Mouse (Mus musculus) heart, embryonic 13.5 days (tissue): ENCODE measurements around the gene Fzd5. TPM values are rescaled to one million over a fixed set of nuclear protein-coding genes. Genes with fewer than 3 reads are reported as not detected.

Source experiments
- ATAC-seq: fragments of 200-750 bp; cut with Nextera tagmentation; 2 replicates; pipeline ENCODE4 v1.8.0; 2017; ENCODE audit warnings: moderate TSS enrichment; ENCODE audit not compliant: insufficient number of reproducible peaks, low FRiP score, low TSS enrichment; ENCODE audit errors: extremely low read depth
- H3K27ac ChIP-seq: fragments of 300-500 bp; sonication (generic); replicated peaks from 2 replicates; pipeline ENCODE4 v1.5.1; 2015; ENCODE audit warnings: moderate library complexity, mild to moderate bottlenecking, inconsistent platforms
- H3K27me3 ChIP-seq: fragments of 300-500 bp; sonication (generic); replicated peaks from 2 replicates; pipeline ENCODE4 v1.6.1; 2015; ENCODE audit warnings: mild to moderate bottlenecking, inconsistent platforms
- H3K36me3 ChIP-seq: fragments of 300-500 bp; sonication (generic); 2 replicates; pipeline ENCODE4 v1.6.1; 2015; ENCODE audit warnings: mild to moderate bottlenecking, inconsistent platforms
- H3K4me1 ChIP-seq: fragments of 300-500 bp; sonication (generic); 2 replicates; pipeline ENCODE4 v1.6.1; 2015; ENCODE audit warnings: inconsistent platforms
- H3K4me2 ChIP-seq: fragments of 300-500 bp; sonication (generic); 2 replicates; pipeline ENCODE4 v1.6.1; 2015; ENCODE audit warnings: inconsistent platforms, mild to moderate bottlenecking, moderate library complexity
- H3K4me3 ChIP-seq: fragments of 300-500 bp; sonication (generic); 2 replicates; pipeline ENCODE4 v1.5.1; 2015; ENCODE audit warnings: moderate library complexity, mild to moderate bottlenecking, inconsistent platforms
- H3K9ac ChIP-seq: fragments of 300-500 bp; sonication (generic); 2 replicates; pipeline ENCODE4 v1.6.1; 2015; ENCODE audit warnings: inconsistent platforms, mild to moderate bottlenecking, moderate library complexity
- H3K9me3 ChIP-seq: fragments of 300-500 bp; sonication (generic); 2 replicates; pipeline ENCODE4 v1.6.1; 2016; ENCODE audit warnings: inconsistent platforms
- WGBS: fragments of 180-500 bp; shearing (Covaris S2); methylation state at CpG from one replicate; pipeline ENCODE4 v1.1.7; 2015; ENCODE audit warnings: mixed read lengths; 5-methylcytosine and 5-hydroxymethylcytosine counted together
- polyA plus RNA-seq: library from polyadenylated mRNA; unstranded; fragments of >200 nt; fragmentation: Nextera tagmentation; extraction: Ambion mirVana; gene quantifications from 2 replicates; pipeline ENCODE4 v1.2.1, GENCODE M21; 2015

Fzd5 gene
- polyA plus RNA-seq, 1 experiment from 2014 or later, result 1.1 TPM

DNA sequence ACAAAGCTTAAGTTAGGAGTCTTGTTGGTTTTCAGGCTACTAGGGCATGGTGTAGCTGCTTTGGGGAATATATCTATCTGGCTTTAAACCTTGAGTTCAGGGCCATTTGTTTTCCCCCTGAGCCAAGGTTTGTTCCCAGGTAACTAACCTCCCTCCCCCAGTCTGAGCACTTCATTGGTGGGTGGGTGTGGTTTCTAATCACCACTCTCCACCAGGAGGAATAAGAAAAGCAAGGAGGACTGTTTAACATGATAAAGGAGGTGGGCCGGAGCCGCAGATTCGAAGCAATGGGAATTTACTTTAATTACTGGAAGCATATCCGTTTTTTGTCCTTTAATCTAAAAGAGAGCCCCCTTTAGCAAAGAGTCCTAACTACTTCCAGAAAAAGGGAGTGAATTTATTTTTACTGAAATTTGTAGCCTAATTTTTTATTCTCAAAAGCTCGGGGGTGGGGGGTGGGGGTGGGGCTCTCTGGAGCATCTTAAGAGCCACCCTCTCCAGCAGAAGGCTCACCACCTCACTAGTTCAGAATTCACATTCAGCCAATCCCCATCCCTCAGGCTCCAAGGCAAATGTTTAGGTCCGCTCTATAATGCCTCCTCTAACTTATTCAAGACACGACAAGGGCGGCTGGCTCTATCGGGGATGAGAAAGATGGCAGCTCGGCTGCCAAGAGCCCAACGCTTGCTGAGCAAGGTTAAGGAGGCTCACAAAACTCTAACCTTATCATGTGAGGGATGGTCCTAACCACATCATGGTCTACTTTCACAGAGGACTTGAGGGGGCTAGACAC, 3.9 kb downstream of the Fzd5 start:
- no peak for ATAC-seq
- Histone ChIP-seq H3K4me1 (peaks cover 59% of the 10 kb centered on the region), H3K27ac (no peak overlapping the region), H3K36me3 (peaks cover 2% of the 10 kb centered on the region; the same call in 1 of the 2 replicates), H3K9me3 (no peaks in the 10 kb centered on the region), H3K27me3 (peaks cover 26% of the 10 kb centered on the region), H3K9ac (0 out of 2 replicates have a peak overlapping the region, but pooled peaks have one; percentile 4), H3K4me3 (peak overlapping the region; percentile 83; the same call in 1 of the 2 replicates), H3K4me2 (peak overlapping the region; percentile 99)
- 50% methylated on average over 11 of the region's 11 CpGs for WGBS

DNA sequence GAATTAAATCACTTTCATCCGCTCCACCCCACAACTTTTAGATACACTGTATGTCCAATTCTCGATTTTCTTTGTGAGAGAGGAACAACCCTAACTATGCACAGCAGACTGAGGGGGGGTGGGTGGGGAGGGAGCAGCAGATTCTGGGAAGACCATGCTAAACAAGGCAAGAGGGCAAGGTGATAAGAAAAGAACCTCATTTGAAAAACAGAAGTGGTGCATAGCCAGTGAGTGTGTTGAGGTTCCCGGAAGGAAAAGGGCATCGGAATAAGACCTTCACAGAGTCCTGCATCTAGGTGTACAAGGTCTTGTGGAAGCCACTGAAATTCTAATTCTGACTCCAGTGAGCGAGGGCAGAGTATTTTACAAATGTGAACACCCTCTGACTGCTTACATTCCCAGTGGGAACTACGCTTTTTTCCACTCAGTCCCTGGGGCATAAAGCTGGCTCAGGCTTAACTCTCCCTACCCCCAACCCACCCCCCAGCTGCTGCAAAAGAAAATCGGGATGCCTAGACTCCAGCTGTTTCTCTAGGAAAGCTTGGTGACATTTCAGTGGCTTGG, 4.8 kb downstream of the Fzd5 start:
- peak overlapping the region; percentile 61; the same call in 1 of the 2 replicates for H3K9ac ChIP-seq
- H3K9me3 ChIP-seq, result no peaks in the 10 kb centered on the region
- H3K4me2 ChIP-seq, result peak overlapping the region; percentile 99
- peaks cover 51% of the 10 kb centered on the region for H3K4me1 ChIP-seq
- H3K27me3 ChIP-seq, result peaks cover 26% of the 10 kb centered on the region
- H3K36me3 ChIP-seq, result peaks cover 6% of the 10 kb centered on the region; the same call in 1 of the 2 replicates
- 57% methylated on average over 7 of the region's 7 CpGs for WGBS
- no peak for ATAC-seq
- H3K4me3 ChIP-seq, result 0 out of 2 replicates have a peak overlapping the region, but pooled peaks have one; percentile 3
- H3K27ac ChIP-seq, result no peak overlapping the region

DNA sequence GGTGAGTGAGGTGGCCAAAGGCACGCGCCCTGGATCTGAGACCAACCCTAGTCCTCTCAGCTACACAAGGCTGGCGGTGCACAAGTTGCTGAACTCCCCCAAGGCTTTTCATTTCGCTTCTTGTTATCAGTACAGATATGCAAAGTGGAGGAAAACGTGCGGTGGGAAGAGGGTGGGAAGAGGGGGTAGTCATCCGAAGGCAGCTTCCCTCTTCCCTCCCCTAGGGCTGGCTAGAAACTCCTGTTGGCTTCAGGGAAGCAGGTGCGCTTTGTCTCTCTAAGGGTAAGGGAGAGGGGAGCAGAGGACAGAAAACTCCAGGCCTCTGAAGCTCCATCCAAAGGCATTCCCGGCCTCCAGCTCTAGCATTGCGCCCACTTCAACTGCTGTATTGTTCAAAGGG, 5.4 kb downstream of the Fzd5 start:
- Histone ChIP-seq H3K4me1 (peaks cover 51% of the 10 kb centered on the region), H3K4me2 (peak overlapping the region; percentile 99), H3K4me3 (peak overlapping the region; percentile 13; the same call in 1 of the 2 replicates), H3K27ac (no peak overlapping the region), H3K9ac (peak overlapping the region; percentile 61; the same call in 1 of the 2 replicates), H3K9me3 (no peaks in the 10 kb centered on the region), H3K27me3 (peaks cover 26% of the 10 kb centered on the region), H3K36me3 (peaks cover 6% of the 10 kb centered on the region; the same call in 1 of the 2 replicates)
- WGBS, result 23% methylated on average over 10 of the region's 10 CpGs
- ATAC-seq, result no peak

DNA sequence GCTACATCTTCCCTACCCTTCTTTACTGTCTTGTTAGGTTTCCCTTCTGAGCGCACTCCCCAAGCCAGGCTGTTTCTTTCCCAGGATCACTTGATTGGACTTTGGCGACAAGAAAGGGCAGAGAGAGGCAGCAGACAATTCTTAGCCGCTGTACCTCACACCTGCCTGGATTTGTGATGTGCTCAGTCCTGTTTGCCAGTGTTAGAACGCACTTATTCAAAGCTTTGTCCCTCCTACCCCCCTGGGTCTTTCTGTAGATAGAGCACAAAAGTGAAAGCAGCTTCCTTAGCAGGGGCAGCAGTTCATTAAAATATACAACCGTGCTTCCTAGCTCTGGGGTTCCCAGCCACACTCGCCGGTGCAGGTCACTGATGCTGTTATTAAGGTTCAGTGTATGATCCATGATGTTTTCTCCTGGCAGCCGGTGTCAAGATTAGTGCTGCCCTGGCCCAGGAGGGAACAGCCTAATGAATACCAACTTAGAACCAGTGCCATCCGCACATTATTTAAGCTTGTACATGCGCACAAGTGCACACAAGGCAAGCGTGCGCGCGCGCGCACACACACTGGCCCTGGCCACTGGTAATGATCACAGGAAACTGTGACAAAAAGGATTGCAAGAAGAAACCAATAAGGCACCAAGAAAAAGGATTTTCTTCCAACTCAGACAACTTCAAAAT, 6.1 kb downstream of the Fzd5 start:
- peaks cover 50% of the 10 kb centered on the region for H3K4me1 ChIP-seq
- peak overlapping the region; percentile 13; the same call in 1 of the 2 replicates for H3K4me3 ChIP-seq
- peak overlapping the region; percentile 12; the same call in 1 of the 2 replicates for H3K9ac ChIP-seq
- H3K4me2 ChIP-seq, result peak overlapping the region; percentile 99
- no peak overlapping the region for H3K27ac ChIP-seq
- H3K9me3 ChIP-seq, result no peaks in the 10 kb centered on the region
- WGBS, result 75% methylated on average over 16 of the region's 16 CpGs
- peaks cover 26% of the 10 kb centered on the region for H3K27me3 ChIP-seq
- H3K36me3 ChIP-seq, result peaks cover 6% of the 10 kb centered on the region; the same call in 1 of the 2 replicates
- ATAC-seq, result no peak

DNA sequence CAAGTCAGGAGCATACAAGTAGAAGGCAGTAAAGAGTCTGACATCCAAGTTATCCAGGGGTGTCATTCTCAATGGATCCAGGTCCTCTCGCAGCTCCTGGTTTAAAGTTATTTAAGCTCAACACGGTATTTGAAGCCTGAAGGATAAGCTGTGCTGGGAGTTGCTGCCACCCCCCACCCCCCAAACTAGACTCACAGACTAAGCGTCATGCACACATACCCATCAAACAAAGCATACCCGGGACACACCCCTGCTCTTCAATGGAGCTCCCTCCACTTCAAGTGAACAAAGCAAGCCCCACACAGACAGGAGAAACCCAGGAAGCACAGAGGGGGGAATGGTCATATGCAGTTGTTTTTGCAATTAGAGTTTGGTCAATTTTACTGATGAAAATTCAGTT, 7.5 kb downstream of the Fzd5 start:
- WGBS, result 85% methylated on average over 4 of the region's 4 CpGs
- Histone ChIP-seq H3K4me3 (no peak overlapping the region), H3K27ac (no peak overlapping the region), H3K9me3 (no peaks in the 10 kb centered on the region), H3K4me2 (no peak overlapping the region), H3K36me3 (peaks cover 16% of the 10 kb centered on the region), H3K27me3 (peaks cover 15% of the 10 kb centered on the region), H3K9ac (no peak overlapping the region), H3K4me1 (peaks cover 35% of the 10 kb centered on the region)
- ATAC-seq, result no peak

DNA sequence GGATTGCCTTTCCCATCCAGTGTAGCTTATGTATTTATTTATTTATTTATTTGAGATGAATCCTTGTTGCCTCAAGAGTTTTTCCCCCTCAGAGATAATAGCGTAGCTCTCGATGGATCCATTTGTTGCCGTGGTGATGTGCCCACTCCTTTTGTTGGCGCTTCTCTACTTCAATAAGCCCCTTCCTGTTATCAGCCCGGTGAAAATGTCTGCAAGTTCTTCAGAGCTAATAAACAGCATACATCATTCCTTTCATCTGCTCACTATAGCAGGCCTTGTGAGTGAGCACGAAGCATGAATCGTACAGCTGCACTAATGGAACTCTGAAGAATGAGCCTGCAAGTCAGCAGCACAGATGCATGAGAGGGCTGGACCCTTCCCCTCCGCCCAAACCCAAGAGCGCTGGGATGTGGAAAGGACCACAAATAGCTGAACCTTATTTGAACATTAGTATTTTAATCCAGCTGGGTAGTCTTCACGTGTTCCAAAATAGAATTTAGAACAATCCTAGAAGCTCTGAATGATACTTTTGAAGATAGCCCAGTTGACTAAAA, 16.4 kb downstream of the Fzd5 start:
- Histone ChIP-seq H3K4me3 (no peak overlapping the region), H3K27me3 (no peaks in the 10 kb centered on the region), H3K4me2 (no peak overlapping the region), H3K4me1 (peaks cover 30% of the 10 kb centered on the region), H3K27ac (no peak overlapping the region), H3K36me3 (peaks cover 56% of the 10 kb centered on the region), H3K9me3 (no peaks in the 10 kb centered on the region), H3K9ac (no peak overlapping the region)
- ATAC-seq, result no peak
- WGBS, result 69% methylated on average over 10 of the region's 10 CpGs

DNA sequence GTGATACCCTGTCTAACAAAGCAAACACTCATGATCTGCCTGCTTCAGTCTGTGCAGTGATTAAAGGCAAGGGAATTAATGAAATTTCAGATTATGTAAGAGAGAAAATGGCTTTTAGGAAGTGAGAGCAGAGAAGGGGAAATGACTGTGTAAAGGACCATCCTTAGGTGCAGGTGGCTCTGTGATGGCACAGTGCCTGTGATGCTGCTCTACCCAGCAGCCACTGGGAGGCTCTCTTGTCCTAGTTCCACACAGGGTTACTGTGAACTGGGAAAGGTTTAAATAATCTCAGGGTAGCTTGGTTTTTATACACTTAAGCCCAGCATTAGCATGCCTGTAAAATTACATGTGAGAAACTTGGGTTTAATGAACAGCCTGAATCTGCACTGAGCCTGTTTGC, 20.0 kb downstream of the Fzd5 start:
- no peak overlapping the region for H3K4me3 ChIP-seq
- H3K4me1 ChIP-seq, result peaks cover 44% of the 10 kb centered on the region
- H3K4me2 ChIP-seq, result no peak overlapping the region
- H3K9me3 ChIP-seq, result no peaks in the 10 kb centered on the region
- H3K27ac ChIP-seq, result no peak overlapping the region
- no peak overlapping the region for H3K9ac ChIP-seq
- ATAC-seq, result no peak
- no peaks in the 10 kb centered on the region for H3K27me3 ChIP-seq
- peaks cover 52% of the 10 kb centered on the region for H3K36me3 ChIP-seq

DNA sequence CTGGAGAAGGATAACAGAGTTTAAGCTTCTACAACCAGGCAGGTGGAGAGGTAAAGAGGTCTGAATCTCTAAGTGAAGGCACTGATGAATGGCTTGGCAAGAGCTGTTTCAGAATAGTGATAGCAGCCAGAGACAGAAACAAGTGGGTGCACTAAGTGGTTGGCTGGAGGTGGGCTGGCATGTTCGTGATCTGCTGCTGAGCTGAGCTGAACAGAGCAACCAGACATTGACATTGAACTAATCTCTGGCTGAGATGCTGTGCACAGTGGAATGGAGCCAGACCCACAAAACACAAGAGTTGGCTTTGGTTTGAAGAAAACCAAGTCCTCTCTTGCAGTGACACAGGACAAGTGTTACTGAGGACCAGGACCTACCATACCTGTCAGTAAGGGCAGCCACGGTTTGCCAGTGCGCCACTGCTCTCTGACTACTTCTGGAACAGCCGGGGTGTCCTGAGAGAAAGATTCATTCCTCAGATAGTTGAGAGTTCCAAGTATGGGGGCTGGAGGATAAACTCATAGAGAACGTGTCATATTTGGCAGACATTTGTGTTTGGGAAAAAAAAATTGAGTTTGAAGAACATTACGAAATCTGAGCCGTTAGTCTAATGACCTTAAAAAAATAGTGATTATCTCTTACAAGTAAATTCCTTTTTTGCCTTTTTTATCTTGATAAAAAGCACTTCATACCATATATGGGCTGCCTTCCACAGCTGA, 20.8 kb downstream of the Fzd5 start:
- ATAC-seq, result no peak
- no peak overlapping the region for H3K4me2 ChIP-seq
- no peaks in the 10 kb centered on the region for H3K27me3 ChIP-seq
- H3K4me1 ChIP-seq, result peaks cover 44% of the 10 kb centered on the region
- H3K27ac ChIP-seq, result peak overlapping the region; percentile 25; the same call in 1 of the 2 replicates
- H3K4me3 ChIP-seq, result no peak overlapping the region
- 64% methylated on average over 7 of the region's 7 CpGs for WGBS
- no peaks in the 10 kb centered on the region for H3K9me3 ChIP-seq
- H3K36me3 ChIP-seq, result peaks cover 48% of the 10 kb centered on the region
- no peak overlapping the region for H3K9ac ChIP-seq

DNA sequence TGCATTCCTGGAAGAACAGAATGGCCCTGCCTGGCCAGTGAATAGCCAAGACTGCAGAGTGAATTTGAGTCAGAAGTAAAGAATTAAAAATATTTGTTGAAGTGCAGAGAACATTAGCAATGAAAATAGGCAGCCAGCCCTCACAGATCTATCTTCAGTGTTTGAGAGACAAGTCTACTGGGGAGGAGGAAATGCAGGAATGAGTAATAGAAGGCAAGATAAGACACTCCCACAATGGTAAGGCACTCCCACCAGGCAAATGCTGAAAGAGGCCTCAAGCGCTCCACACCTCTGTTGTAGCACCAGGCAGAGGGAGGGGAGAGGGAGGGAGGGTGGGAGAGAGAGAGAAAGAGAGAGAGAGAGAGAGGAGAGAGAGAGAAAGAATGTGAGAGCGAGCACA, 22.1 kb downstream of the Fzd5 start:
- Histone ChIP-seq H3K9ac (no peak overlapping the region), H3K27me3 (no peaks in the 10 kb centered on the region), H3K4me2 (no peak overlapping the region), H3K36me3 (peaks cover 39% of the 10 kb centered on the region), H3K27ac (peak overlapping the region; percentile 65), H3K4me1 (peaks cover 35% of the 10 kb centered on the region), H3K9me3 (no peaks in the 10 kb centered on the region), H3K4me3 (no peak overlapping the region)
- no peak for ATAC-seq
- WGBS, result 57% methylated on average over 2 of the region's 2 CpGs

DNA sequence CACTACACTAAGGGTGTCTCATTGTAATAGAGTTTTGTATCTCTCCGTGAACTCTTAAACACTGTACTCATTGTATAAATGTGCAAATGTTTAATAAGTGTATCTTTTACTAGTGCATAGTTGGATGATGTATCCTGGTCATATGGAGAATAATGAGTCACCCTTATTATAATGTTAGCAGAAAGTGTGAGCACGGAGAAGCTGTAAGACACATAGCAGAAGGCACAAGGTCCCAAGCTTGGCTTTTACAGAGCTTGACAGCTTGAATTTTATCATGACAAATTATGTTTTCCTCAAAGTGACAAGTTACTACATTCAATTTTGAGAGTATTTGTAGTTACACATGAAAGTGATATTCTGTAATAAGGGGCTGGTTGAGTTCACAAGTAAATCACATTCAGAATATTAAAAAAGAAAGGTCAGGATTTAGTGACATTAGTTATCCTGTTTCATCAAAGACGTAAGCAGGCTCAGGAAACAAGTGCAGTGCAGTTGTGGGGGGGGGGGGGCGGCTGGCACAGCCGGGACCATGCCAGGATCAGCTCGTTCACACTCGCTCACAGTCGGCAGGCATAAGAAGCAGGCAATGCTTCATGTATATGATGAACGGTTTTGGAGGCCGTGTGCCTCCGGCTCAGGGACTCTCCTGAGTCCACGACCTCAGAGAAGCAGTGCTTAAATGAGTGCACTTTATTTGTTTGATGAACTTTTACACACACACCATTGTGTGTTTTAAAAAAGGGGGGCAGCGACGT, 25.4 kb downstream of the Fzd5 start:
- 83% methylated on average over 14 of the region's 14 CpGs for WGBS

More for the DNA sequence above, 25.4 kb downstream of the Fzd5 start:
- no peak overlapping the region for H3K4me2 ChIP-seq
- H3K36me3 ChIP-seq, result peaks cover 35% of the 10 kb centered on the region
- peaks cover 24% of the 10 kb centered on the region for H3K4me1 ChIP-seq
- no peak overlapping the region for H3K9ac ChIP-seq
- no peaks in the 10 kb centered on the region for H3K27me3 ChIP-seq
- H3K27ac ChIP-seq, result no peak overlapping the region
- H3K4me3 ChIP-seq, result no peak overlapping the region
- ATAC-seq, result no peak
- H3K9me3 ChIP-seq, result no peaks in the 10 kb centered on the region
